Mouse (Mus musculus): Measurements from ENCODE around the gene Nlrp14. TPM values are rescaled to one million over a fixed set of nuclear protein-coding genes. Genes with fewer than 3 reads are reported as not detected.
"Not testable (repeated sequence)": the region's sequence is repeated elsewhere in the genome, so short reads cannot be mapped to it uniquely, and the experiment has no call there.

The Nlrp14 gene
- not detected for total RNA-seq (2021)
- long read RNA-seq, experiment 1 = 0 reads
- long read RNA-seq, experiment 2 = 0 reads

- DNase-seq (ENCODE audit: low spot score) = no peak
Measured at GRCm38 (mm10) chr7:107166690-107167089, at the start of gene Nlrp14. TSS of gene Nlrp14 (plus strand) at chr7:107166990.

GRCm38 (mm10) chr7:107130983-107131382 lies 35.8 kb upstream of the Nlrp14 start, which contains the start of gene Olfr715:
TSS of gene Olfr715 (minus strand) at chr7:107131083.
- not testable (repeated sequence) for DNase-seq (ENCODE audit: low spot score)

GRCm38 (mm10) chr7:107138027-107138426 lies 28.8 kb upstream of the Nlrp14 start, which contains the start of gene Olfr716:
TSS of gene Olfr716 (plus strand) at chr7:107138327.
- DNase-seq (ENCODE audit: low spot score) = not testable (repeated sequence)

- DNase-seq (ENCODE audit: low spot score) = no peak
Measured at GRCm38 (mm10) chr7:107180406-107180805, 13.6 kb downstream of the Nlrp14 start.

- no peak for DNase-seq (ENCODE audit: low spot score)
Measured at GRCm38 (mm10) chr7:107201817-107202216, 35.0 kb downstream of the Nlrp14 start.

GRCm38 (mm10) chr7:107207843-107208242 lies 41.1 kb downstream of the Nlrp14 start:
- no peak for DNase-seq (ENCODE audit: low spot score)

GRCm38 (mm10) chr7:107209204-107209860 lies 42.5 kb downstream of the Nlrp14 start, which contains the start of gene Rbmxl2:
TSS of gene Rbmxl2 (plus strand) at chr7:107209445.
- DNase-seq (ENCODE audit: low spot score) = no peak

GRCm38 (mm10) chr7:107210126-107210576 lies 43.4 kb downstream of the Nlrp14 start:
- no peak for DNase-seq (ENCODE audit: low spot score)

GRCm38 (mm10) chr7:107215723-107216122 lies 48.9 kb downstream of the Nlrp14 start:
- peak; percentile 2 for DNase-seq (ENCODE audit: low spot score)

- DNase-seq (ENCODE audit: low spot score) = no peak
Measured at GRCm38 (mm10) chr7:107216845-107217244, 50.1 kb downstream of the Nlrp14 start.

- no peak for DNase-seq (ENCODE audit: low spot score)
Measured at GRCm38 (mm10) chr7:107236854-107237253, 70.1 kb downstream of the Nlrp14 start.

GRCm38 (mm10) chr7:107237498-107237897 lies 70.7 kb downstream of the Nlrp14 start:
- no peak for DNase-seq (ENCODE audit: low spot score)

- no peak for DNase-seq (ENCODE audit: low spot score)
Measured at GRCm38 (mm10) chr7:107241371-107241883, 74.6 kb downstream of the Nlrp14 start.

Other genes starting within 250 kb of the Nlrp14 start
- gene Olfr709-ps1, start 234.8 kb upstream of the Nlrp14 start, total RNA-seq (2021) = not detected
- gene Olfr710, start 218.7 kb upstream of the Nlrp14 start, total RNA-seq (2021) = not detected
- not detected for gene Olfr6, start 203.1 kb upstream of the Nlrp14 start, total RNA-seq (2021)
- gene Olfr711, start 191.5 kb upstream of the Nlrp14 start, total RNA-seq (2021) = not detected
- not detected for gene Olfr2, start 160.9 kb upstream of the Nlrp14 start, total RNA-seq (2021)
- gene Olfr713, start 135.8 kb upstream of the Nlrp14 start, total RNA-seq (2021) = not detected
- not detected for gene Olfr714, start 96.0 kb upstream of the Nlrp14 start, total RNA-seq (2021)
- gene Olfr17, start 73.8 kb upstream of the Nlrp14 start, total RNA-seq (2021) = not detected
- not detected for gene Olfr715b, start 56.6 kb upstream of the Nlrp14 start, total RNA-seq (2021)
- gene Olfr715, start 35.9 kb upstream of the Nlrp14 start, total RNA-seq (2021) = not detected
- not detected for gene Olfr716, start 28.7 kb upstream of the Nlrp14 start, total RNA-seq (2021)
- gene Rbmxl2, start 42.5 kb downstream of the Nlrp14 start, total RNA-seq (2021) = not detected
- gene Syt9, start 203.7 kb downstream of the Nlrp14 start, total RNA-seq (2021) = under 1 TPM; 0.27 to 0.31 TPM

Data from gastrocnemius, adult 18-20 months (tissue).